ENCODE assay signal across 14 mouse cellular contexts in genomic region chr11:73283369-73283768, GRCm38 (mm10). TPM values are rescaled to one million over a fixed set of nuclear protein-coding genes. Genes with fewer than 3 reads are reported as not detected.
DNase-seq lines count a peak whose midpoint lies in the region; ATAC-seq lines count a peak whose summit lies in the region.
"Had no signal": no experiment of that assay in that cellular context is flagged by ENCODE, and none has a peak within 500 bp of the region (broad histone marks: within the 10 kb centered on the region; RNA-seq: fewer than 3 reads in every experiment).

No protein-coding gene starts in this region.

- H3K9ac ChIP-seq in heart, embryonic 16.5 days (ENCODE audit: low read length) = no peak overlapping the region
- H3K9ac ChIP-seq in forebrain, embryonic 15.5 days (replicated peaks) = no peak overlapping the region
- H3K9ac ChIP-seq: embryonic facial prominence, embryonic 12.5 days had no signal

- no peak overlapping the region for H3K27ac ChIP-seq in heart, embryonic 16.5 days (ENCODE audit: low read length)
- H3K27ac ChIP-seq in forebrain, embryonic 15.5 days (replicated peaks) = no peak overlapping the region
- H3K27ac ChIP-seq: embryonic facial prominence, embryonic 12.5 days had no signal

- H3K4me1 ChIP-seq in heart, embryonic 16.5 days (ENCODE audit: control insufficient read depth, insufficient read depth, low read length) = no peaks in the 10 kb centered on the region; the same call in 1 of the 2 replicates
- 0 out of 2 replicates have a peak, but pooled peaks cover 4% of the 10 kb centered on the region for H3K4me1 ChIP-seq in forebrain, embryonic 15.5 days

- ATAC-seq in heart, embryonic 16.5 days (replicated peaks; ENCODE audit: extremely low read depth, insufficient read depth, low FRiP score) = 0 out of 2 replicates have a peak, but pooled peaks have one; percentile 4
- no peak for ATAC-seq in frontal cortex, adult (ENCODE audit: low TSS enrichment)
- ATAC-seq in forebrain, embryonic 15.5 days (replicated peaks) = no peak
- no peak for ATAC-seq in monocyte, adult 5-6 weeks (replicated peaks; ENCODE audit: insufficient number of reproducible peaks, low FRiP score, low TSS enrichment, poor library complexity, severe bottlenecking)
- ATAC-seq: CD4-positive, CD25-positive, alpha-beta regulatory T cell, adult 4 months; forebrain, embryonic 14.5 days had no signal

- 41% methylated on average over 9 of the region's 9 CpGs for WGBS in heart, embryonic 16.5 days
- 83% methylated on average over 9 of the region's 9 CpGs for WGBS in forebrain, embryonic 15.5 days

- H3K9me3 ChIP-seq in heart, embryonic 16.5 days (replicated peaks; ENCODE audit: control insufficient read depth, low read length) = no peaks in the 10 kb centered on the region
- H3K9me3 ChIP-seq in forebrain, embryonic 15.5 days = no peaks in the 10 kb centered on the region
- H3K9me3 ChIP-seq: embryonic facial prominence, embryonic 12.5 days had no signal

- DNase-seq in layer of hippocampus, adult 11-12 months (ENCODE audit: low spot score) = peak; percentile 43
- no peak for DNase-seq in layer of hippocampus, adult 9-10 months (ENCODE audit: low spot score)
- peak; percentile 79 for DNase-seq in kidney, postnatal 10 days
- DNase-seq in lung, postnatal 4 days = peak; percentile 31 to 75

- no peak overlapping the region for H3K4me2 ChIP-seq in heart, embryonic 16.5 days (ENCODE audit: low read depth, low read length)
- H3K4me2 ChIP-seq in forebrain, embryonic 15.5 days (replicated peaks) = no peak overlapping the region
- H3K4me2 ChIP-seq: embryonic facial prominence, embryonic 12.5 days had no signal

- no peaks in the 10 kb centered on the region for H3K36me3 ChIP-seq in heart, embryonic 16.5 days (ENCODE audit: control insufficient read depth, insufficient read depth)
- H3K36me3 ChIP-seq in forebrain, embryonic 15.5 days = no peaks in the 10 kb centered on the region
- H3K36me3 ChIP-seq: embryonic facial prominence, embryonic 12.5 days had no signal

- H3K27me3 ChIP-seq in heart, embryonic 16.5 days (ENCODE audit: control insufficient read depth, insufficient read depth, low read length) = no peaks in the 10 kb centered on the region
- no peaks in the 10 kb centered on the region for H3K27me3 ChIP-seq in forebrain, embryonic 15.5 days
- H3K27me3 ChIP-seq: embryonic facial prominence, embryonic 12.5 days had no signal

- no peak overlapping the region for H3K4me3 ChIP-seq in heart, embryonic 16.5 days (ENCODE audit: low read length)
- no peak overlapping the region for H3K4me3 ChIP-seq in forebrain, embryonic 15.5 days
- H3K4me3 ChIP-seq: embryonic facial prominence, embryonic 12.5 days had no signal

RNA-seq across cellular contexts. Expression of gene Trpv3, which starts 16.2 kb away (rescaled TPM):
- 0.08 and 0.09 TPM in 2 replicates for polyA plus RNA-seq in heart, embryonic 16.5 days (2015; fragmentation: Nextera tagmentation; extraction: Ambion mirVana)
- polyA plus RNA-seq in forebrain, embryonic 15.5 days (2015; fragmentation: Nextera tagmentation; extraction: Ambion mirVana) = 0.06 and 0.09 TPM in 2 replicates
- not detected in 3 replicates for total RNA-seq in monocyte, adult 5-6 weeks (2017)
- total RNA-seq: hematopoietic stem cell, adult 5-6 weeks had no signal
- polyA plus RNA-seq: forebrain, embryonic 14.5 days had no signal

RNA-seq across cellular contexts. Expression of gene Aspa, which starts 46.0 kb away (rescaled TPM):
- polyA plus RNA-seq in heart, embryonic 16.5 days (2015; fragmentation: Nextera tagmentation; extraction: Ambion mirVana) = 0.25 and 0.41 TPM in 2 replicates
- polyA plus RNA-seq in forebrain, embryonic 15.5 days (2015; fragmentation: Nextera tagmentation; extraction: Ambion mirVana) = 0.54 and 0.57 TPM in 2 replicates
- 0.49 to 12.6 TPM (median 6.0 TPM) in 3 replicates for total RNA-seq in monocyte, adult 5-6 weeks (2017)

RNA-seq across cellular contexts. Expression of gene Gm49340, which starts 46.2 kb away (rescaled TPM):
- polyA plus RNA-seq in heart, embryonic 16.5 days (2015; fragmentation: Nextera tagmentation; extraction: Ambion mirVana) = not detected in 2 replicates
- polyA plus RNA-seq in forebrain, embryonic 15.5 days (2015; fragmentation: Nextera tagmentation; extraction: Ambion mirVana) = not detected in 2 replicates
- not detected in 3 replicates for total RNA-seq in monocyte, adult 5-6 weeks (2017)
- total RNA-seq: hematopoietic stem cell, adult 5-6 weeks; left cerebral cortex, postnatal 10 days had no signal
- polyA plus RNA-seq: CD4-positive, CD25-positive, alpha-beta regulatory T cell, adult 4 months; embryonic facial prominence, embryonic 12.5 days; forebrain, embryonic 14.5 days; liver, embryonic 16.5 days had no signal

RNA-seq across cellular contexts. Expression of gene Spata22, which starts 46.2 kb away (rescaled TPM):
- not detected in 2 replicates for polyA plus RNA-seq in heart, embryonic 16.5 days (2015; fragmentation: Nextera tagmentation; extraction: Ambion mirVana)
- polyA plus RNA-seq in forebrain, embryonic 15.5 days (2015; fragmentation: Nextera tagmentation; extraction: Ambion mirVana) = not detected in 2 replicates
- total RNA-seq in monocyte, adult 5-6 weeks (2017) = not detected in 3 replicates
- total RNA-seq: hematopoietic stem cell, adult 5-6 weeks had no signal
- polyA plus RNA-seq: CD4-positive, CD25-positive, alpha-beta regulatory T cell, adult 4 months; embryonic facial prominence, embryonic 12.5 days; forebrain, embryonic 14.5 days had no signal

RNA-seq across cellular contexts. Expression of gene Trpv1, which starts 49.3 kb away (rescaled TPM):
- polyA plus RNA-seq in heart, embryonic 16.5 days (2015; fragmentation: Nextera tagmentation; extraction: Ambion mirVana) = 0.06 and 0.08 TPM in 2 replicates
- polyA plus RNA-seq in forebrain, embryonic 15.5 days (2015; fragmentation: Nextera tagmentation; extraction: Ambion mirVana) = 0.14 TPM in 1 of 2 replicates, not detected in the other
- not detected in 3 replicates for total RNA-seq in monocyte, adult 5-6 weeks (2017)
- total RNA-seq: hematopoietic stem cell, adult 5-6 weeks had no signal
- polyA plus RNA-seq: CD4-positive, CD25-positive, alpha-beta regulatory T cell, adult 4 months; forebrain, embryonic 14.5 days had no signal
